Comparison of ENCODE assay signal across 18 mouse cellular contexts in genomic region chr8:93535730-93536129, GRCm38 (mm10). TPM values are rescaled to one million over a fixed set of nuclear protein-coding genes. Genes with fewer than 3 reads are reported as not detected.
DNase-seq lines count a peak whose midpoint lies in the region; TF ChIP-seq lines count a peak whose summit lies in the region.
"Had no signal": no experiment of that assay in that cellular context is flagged by ENCODE, and none has a peak within 500 bp of the region (broad histone marks: within the 10 kb centered on the region; RNA-seq: fewer than 3 reads in every experiment).

TSS of gene Ces5a (minus strand) at chr8:93535830.

- no peak for TF ChIP-seq POLR2A in kidney, adult 2 months (IDR thresholded peaks at IDR 0.05; ENCODE audit: low read depth, low read length)

- H3K36me3 ChIP-seq in kidney, adult 2 months (ENCODE audit: control insufficient read depth, insufficient read depth, low read length): no peaks in the 10 kb centered on the region
- H3K36me3 ChIP-seq: G1E had no signal

- H3K27ac ChIP-seq in kidney, adult 2 months (ENCODE audit: insufficient read depth, low read depth, low read length): no peak within 1 kb of the TSS

- no peaks in the 10 kb centered on the region for H3K4me1 ChIP-seq in kidney, adult 2 months (ENCODE audit: control insufficient read depth, insufficient read depth, low read length)

- H3K4me3 ChIP-seq in kidney, adult 2 months (ENCODE audit: insufficient read depth, low read depth, low read length): no peak within 1 kb of the TSS

- 63% methylated on average over 5 of the region's 5 CpGs for WGBS in kidney, adult 2 months

- no peaks in the 10 kb centered on the region for H3K27me3 ChIP-seq in kidney, adult 2 months (replicated peaks; ENCODE audit: control insufficient read depth, insufficient read depth, low read length)
- H3K27me3 ChIP-seq: Patski had no signal

- TF ChIP-seq CTCF in kidney, adult 2 months (conservative IDR thresholded peaks at IDR 0.05; ENCODE audit: insufficient read depth, insufficient read length, low read depth, low read length): no peak

- no peak for DNase-seq in gonadal fat pad, adult 2 months (ENCODE audit: low read depth)
- no peak for DNase-seq in kidney, adult 2 months
- DNase-seq: adrenal gland, adult 2 months; adrenal gland, adult 8-10 months; adrenal gland, postnatal 10 days; adrenal gland, postnatal 14 days; adrenal gland, postnatal 25 days; adrenal gland, postnatal 36 days; B cell, adult 2 months; cerebellum, adult 11 months; cerebellum, adult 11-12 months; cerebellum, adult 18-20 months; cerebellum, adult 2 months had no signal

RNA-seq across cellular contexts. Expression of gene Ces5a, which starts in this region (rescaled TPM):
- polyA plus RNA-seq in gonadal fat pad, adult 2 months (2012; rRNA removed): 1,018 and 1,611 TPM in 2 replicates
- polyA plus RNA-seq in kidney, adult 2 months (2012; rRNA removed): not detected in 2 replicates
- polyA plus RNA-seq: activated CD4-positive, CD25-positive, alpha-beta regulatory T cell, adult 4 months; adrenal gland, adult 2 months; C2C12; CD4-positive, CD25-positive, alpha-beta regulatory T cell, adult 4 months; G1E; Patski had no signal

Comparison
In these comparisons a context has a peak if more than half of its experiments do, and no peak if none do; other contexts are left out.
1. RNA of gene Ces5a (polyA plus RNA-seq): 1,018 to 1,611 TPM in gonadal fat pad, adult 2 months; not detected in kidney, adult 2 months; every median in the first group is over 1,000 times any median in the second.